Mouse (Mus musculus) embryonic facial prominence, embryonic 13.5 days (tissue): ENCODE data around the gene Imp3. TPM values are rescaled to one million over a fixed set of nuclear protein-coding genes. Genes with fewer than 3 reads are reported as not detected.

Experiments
- ATAC-seq: fragments of 200-750 bp; cut with Nextera tagmentation; 2 replicates; pipeline ENCODE4 v1.8.0; 2017; ENCODE audit warnings: low read depth; ENCODE audit not compliant: insufficient number of reproducible peaks, insufficient read depth, low FRiP score, low TSS enrichment
- H3K27ac ChIP-seq: fragments of 300-500 bp; sonication (generic); 2 replicates; pipeline ENCODE4 v1.5.1; 2015; ENCODE audit warnings: moderate library complexity, mild to moderate bottlenecking, inconsistent platforms
- H3K27me3 ChIP-seq: fragments of 300-500 bp; sonication (generic); 2 replicates; pipeline ENCODE4 v1.6.1; 2015; ENCODE audit warnings: mild to moderate bottlenecking, inconsistent platforms
- H3K36me3 ChIP-seq: fragments of 300-500 bp; sonication (generic); 2 replicates; pipeline ENCODE4 v1.6.1; 2015; ENCODE audit warnings: mild to moderate bottlenecking, inconsistent platforms
- H3K4me1 ChIP-seq: fragments of 300-500 bp; sonication (generic); 2 replicates; pipeline ENCODE4 v1.6.1; 2015; ENCODE audit warnings: inconsistent platforms
- H3K4me2 ChIP-seq: fragments of 300-500 bp; sonication (generic); 2 replicates; pipeline ENCODE4 v1.6.1; 2015; ENCODE audit warnings: moderate library complexity, mild to moderate bottlenecking, inconsistent platforms
- H3K4me3 ChIP-seq: fragments of 300-500 bp; sonication (generic); 2 replicates; pipeline ENCODE4 v1.5.1; 2015; ENCODE audit warnings: mild to moderate bottlenecking, inconsistent platforms
- H3K9ac ChIP-seq: fragments of 300-500 bp; sonication (generic); 2 replicates; pipeline ENCODE4 v1.6.1; 2015; ENCODE audit warnings: mild to moderate bottlenecking, inconsistent platforms
- H3K9me3 ChIP-seq: fragments of 300-500 bp; sonication (generic); 2 replicates; pipeline ENCODE4 v1.6.1; 2016; ENCODE audit warnings: inconsistent platforms
- WGBS: fragments of 180-500 bp; shearing (Covaris S2); methylation state at CpG from one replicate; pipeline ENCODE4 v1.1.7; 2015; ENCODE audit warnings: mixed read lengths; 5-methylcytosine and 5-hydroxymethylcytosine counted together
- polyA plus RNA-seq: library from polyadenylated mRNA; unstranded; fragments of >200 nt; fragmentation: Nextera tagmentation; extraction: Ambion mirVana; gene quantifications from 2 replicates; pipeline ENCODE4 v1.2.1, GENCODE M21; 2015

The Imp3 gene
- 88.1 and 93.9 TPM in 2 replicates for polyA plus RNA-seq

- under 1% methylated on average over 73 of the region's 73 CpGs for WGBS
- H3K27me3 ChIP-seq: no peaks in the 10 kb centered on the region
- no peaks in the 10 kb centered on the region for H3K9me3 ChIP-seq
- no peaks in the 10 kb centered on the region for H3K36me3 ChIP-seq
- peak; percentile 87 for ATAC-seq
- H3K4me2 ChIP-seq: peak within 1 kb of the TSS; percentile 83
- H3K4me1 ChIP-seq: peaks cover 13% of the 10 kb centered on the region
- H3K9ac ChIP-seq: peak within 1 kb of the TSS; percentile 93
- peak within 1 kb of the TSS; percentile 82 for H3K4me3 ChIP-seq
- peak within 1 kb of the TSS; percentile 94 for H3K27ac ChIP-seq
Observed at GRCm38 (mm10) chr9:56937223-56938160, at the start of gene Imp3. TSS of gene Imp3 (plus strand) at chr9:56937475.

DNA sequence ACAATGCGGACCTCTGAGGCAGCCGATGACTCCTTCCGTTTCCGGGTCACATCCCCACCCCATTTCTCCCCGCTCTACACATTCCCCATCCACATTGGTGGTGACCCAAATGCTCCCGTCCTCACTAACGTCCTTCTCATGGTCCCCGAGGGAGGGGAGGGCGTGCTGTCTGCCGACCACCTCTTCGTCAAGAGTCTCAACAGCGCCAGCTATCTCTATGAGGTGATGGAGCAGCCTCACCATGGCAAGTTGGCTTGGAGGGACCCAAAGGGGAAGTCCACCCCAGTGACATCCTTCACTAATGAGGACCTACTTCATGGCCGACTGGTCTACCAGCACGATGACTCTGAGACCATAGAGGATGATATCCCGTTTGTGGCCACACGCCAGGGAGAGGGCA, 49.7 kb upstream of the Imp3 start:
- no peaks in the 10 kb centered on the region for H3K9me3 ChIP-seq
- H3K9ac ChIP-seq: no peak overlapping the region
- H3K27me3 ChIP-seq: peaks cover 3% of the 10 kb centered on the region; the same call in 1 of the 2 replicates
- H3K27ac ChIP-seq: no peak overlapping the region
- H3K4me3 ChIP-seq: no peak overlapping the region
- no peak for ATAC-seq
- H3K36me3 ChIP-seq: peaks cover 66% of the 10 kb centered on the region
- H3K4me2 ChIP-seq: no peak overlapping the region
- H3K4me1 ChIP-seq: peaks cover 19% of the 10 kb centered on the region
- 90% methylated on average over 16 of the region's 16 CpGs for WGBS

DNA sequence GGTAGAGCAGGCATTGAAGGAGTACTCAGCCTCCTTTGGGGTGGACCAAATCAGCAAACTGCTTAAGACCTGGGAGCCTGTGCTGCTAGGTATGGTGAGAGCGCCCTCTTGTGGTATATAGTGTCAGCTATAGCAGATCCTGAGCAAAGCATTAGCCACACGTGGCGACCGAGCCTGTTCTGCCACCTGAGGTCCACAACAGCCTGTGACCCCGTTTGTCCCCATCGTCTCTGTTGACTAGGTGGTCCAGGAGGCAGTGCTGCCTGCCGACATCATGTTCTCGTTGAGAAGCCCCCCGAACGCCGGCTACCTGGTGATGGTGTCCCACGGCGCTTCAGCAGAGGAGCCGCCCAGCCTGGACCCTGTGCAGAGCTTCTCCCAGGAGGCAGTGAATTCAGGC, 47.5 kb upstream of the Imp3 start:
- H3K9me3 ChIP-seq: no peaks in the 10 kb centered on the region
- H3K9ac ChIP-seq: peak overlapping the region; percentile 37
- H3K27ac ChIP-seq: no peak overlapping the region
- H3K4me2 ChIP-seq: peak overlapping the region; percentile 49
- peak; percentile 39; the same call in 1 of the 2 replicates for ATAC-seq
- WGBS: 8% methylated on average over 14 of the region's 14 CpGs
- H3K27me3 ChIP-seq: peaks cover 3% of the 10 kb centered on the region; the same call in 1 of the 2 replicates
- H3K36me3 ChIP-seq: peaks cover 64% of the 10 kb centered on the region
- H3K4me1 ChIP-seq: peaks cover 20% of the 10 kb centered on the region
- peak overlapping the region; percentile 17 for H3K4me3 ChIP-seq

- H3K27me3 ChIP-seq: peaks cover 3% of the 10 kb centered on the region; the same call in 1 of the 2 replicates
- ATAC-seq: no peak
- WGBS: 68% methylated on average over 11 of the region's 11 CpGs
- peaks cover 20% of the 10 kb centered on the region for H3K4me1 ChIP-seq
- H3K27ac ChIP-seq: no peak overlapping the region
- no peak overlapping the region for H3K4me3 ChIP-seq
- no peaks in the 10 kb centered on the region for H3K9me3 ChIP-seq
- peak overlapping the region; percentile 37; the same call in 1 of the 2 replicates for H3K9ac ChIP-seq
- peaks cover 56% of the 10 kb centered on the region for H3K36me3 ChIP-seq
- H3K4me2 ChIP-seq: no peak overlapping the region
Observed at GRCm38 (mm10) chr9:56890522-56891250, 46.6 kb upstream of the Imp3 start.

- Histone ChIP-seq H3K27ac (no peak overlapping the region), H3K4me3 (peak overlapping the region; percentile 16; the same call in 1 of the 2 replicates), H3K4me1 (peaks cover 20% of the 10 kb centered on the region), H3K36me3 (peaks cover 47% of the 10 kb centered on the region), H3K9me3 (no peaks in the 10 kb centered on the region), H3K4me2 (peak overlapping the region; percentile 44), H3K9ac (peak overlapping the region; percentile 66), H3K27me3 (peaks cover 3% of the 10 kb centered on the region; the same call in 1 of the 2 replicates)
- ATAC-seq: no peak
- WGBS: 29% methylated on average over 12 of the region's 12 CpGs
Observed at GRCm38 (mm10) chr9:56891517-56892011, 45.7 kb upstream of the Imp3 start.

- H3K9me3 ChIP-seq: no peaks in the 10 kb centered on the region
- peaks cover 42% of the 10 kb centered on the region for H3K36me3 ChIP-seq
- no peak overlapping the region for H3K4me3 ChIP-seq
- ATAC-seq: no peak
- peaks cover 20% of the 10 kb centered on the region for H3K4me1 ChIP-seq
- peak overlapping the region; percentile 66 for H3K9ac ChIP-seq
- H3K27ac ChIP-seq: no peak overlapping the region
- H3K4me2 ChIP-seq: peak overlapping the region; percentile 44
- 86% methylated on average over 10 of the region's 10 CpGs for WGBS
- peaks cover 3% of the 10 kb centered on the region; the same call in 1 of the 2 replicates for H3K27me3 ChIP-seq
Observed at GRCm38 (mm10) chr9:56892111-56892510, 45.2 kb upstream of the Imp3 start.

GRCm38 (mm10) chr9:56893313-56893712, 44.0 kb upstream of the Imp3 start:
- no peak overlapping the region for H3K9ac ChIP-seq

GRCm38 (mm10) chr9:56894006-56894405, 43.3 kb upstream of the Imp3 start:
- Histone ChIP-seq H3K4me3 (no peak overlapping the region), H3K36me3 (peaks cover 32% of the 10 kb centered on the region), H3K4me1 (peaks cover 20% of the 10 kb centered on the region), H3K27ac (no peak overlapping the region), H3K9me3 (no peaks in the 10 kb centered on the region), H3K9ac (no peak overlapping the region), H3K27me3 (peaks cover 3% of the 10 kb centered on the region; the same call in 1 of the 2 replicates), H3K4me2 (no peak overlapping the region)
- ATAC-seq: no peak
- 13% methylated on average over 3 of the region's 3 CpGs for WGBS

More at GRCm38 (mm10) chr9:56893313-56893712, 44.0 kb upstream of the Imp3 start:
- Histone ChIP-seq H3K4me1 (peaks cover 20% of the 10 kb centered on the region), H3K4me3 (no peak overlapping the region), H3K36me3 (peaks cover 39% of the 10 kb centered on the region), H3K9me3 (no peaks in the 10 kb centered on the region), H3K27ac (no peak overlapping the region), H3K27me3 (peaks cover 3% of the 10 kb centered on the region; the same call in 1 of the 2 replicates), H3K4me2 (no peak overlapping the region)
- 68% methylated on average over 8 of the region's 8 CpGs for WGBS
- ATAC-seq: no peak

GRCm38 (mm10) chr9:56896779-56897178, 40.5 kb upstream of the Imp3 start:
- H3K27ac ChIP-seq: no peak overlapping the region
- no peaks in the 10 kb centered on the region for H3K9me3 ChIP-seq
- ATAC-seq: no peak
- H3K4me3 ChIP-seq: no peak overlapping the region
- H3K36me3 ChIP-seq: peaks cover 28% of the 10 kb centered on the region
- 0 out of 2 replicates have a peak, but pooled peaks cover 3% of the 10 kb centered on the region for H3K27me3 ChIP-seq
- H3K4me1 ChIP-seq: peaks cover 24% of the 10 kb centered on the region
- 85% methylated on average over 12 of the region's 12 CpGs for WGBS
- H3K9ac ChIP-seq: no peak overlapping the region
- no peak overlapping the region for H3K4me2 ChIP-seq

DNA sequence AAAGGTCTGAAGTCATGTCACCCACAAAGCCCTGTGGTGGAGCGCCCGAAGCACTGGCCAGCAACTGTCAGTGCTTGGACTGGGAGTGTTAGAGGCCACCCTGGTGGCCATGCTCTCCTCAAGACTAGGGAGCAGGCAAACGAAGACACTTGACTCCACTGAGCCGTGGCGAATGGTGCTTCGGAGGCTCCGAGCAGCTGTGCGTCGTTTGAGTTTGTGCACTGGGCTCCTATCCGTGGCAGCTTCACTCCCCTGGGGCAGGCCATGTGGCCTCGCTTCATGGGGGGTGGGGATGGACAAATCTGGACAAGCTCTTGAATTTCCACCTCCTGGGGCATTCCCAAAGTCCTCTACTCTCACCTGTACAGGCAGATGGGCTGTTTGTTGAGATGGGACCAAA, 37.9 kb upstream of the Imp3 start:
- no peaks in the 10 kb centered on the region for H3K27me3 ChIP-seq
- H3K9ac ChIP-seq: no peak overlapping the region
- no peaks in the 10 kb centered on the region for H3K9me3 ChIP-seq
- peaks cover 10% of the 10 kb centered on the region; the same call in 1 of the 2 replicates for H3K36me3 ChIP-seq
- ATAC-seq: no peak
- no peak overlapping the region for H3K4me3 ChIP-seq
- H3K4me2 ChIP-seq: no peak overlapping the region
- H3K27ac ChIP-seq: no peak overlapping the region
- H3K4me1 ChIP-seq: peaks cover 15% of the 10 kb centered on the region
- WGBS: 49% methylated on average over 11 of the region's 11 CpGs

DNA sequence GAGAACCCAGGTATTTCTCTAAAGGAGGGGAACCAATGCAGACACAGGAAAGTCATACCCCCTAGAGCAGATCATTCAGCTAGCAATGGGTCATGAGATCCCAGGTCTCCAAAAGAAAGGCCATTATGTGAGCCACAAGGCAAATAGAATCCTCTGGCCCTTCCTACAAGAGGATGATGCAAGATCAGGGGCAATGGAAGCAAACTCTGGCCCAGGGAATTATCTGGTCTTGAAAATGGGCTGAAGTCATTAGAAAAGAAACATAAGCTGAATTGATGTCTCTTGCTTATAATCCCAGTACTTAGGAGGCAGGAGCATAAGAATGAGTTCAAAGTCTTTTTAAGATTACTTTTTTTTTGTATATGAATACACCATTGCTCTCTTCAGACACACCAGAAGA, 37.2 kb upstream of the Imp3 start:
- Histone ChIP-seq H3K27ac (no peak overlapping the region), H3K4me1 (peaks cover 15% of the 10 kb centered on the region), H3K4me3 (no peak overlapping the region), H3K4me2 (no peak overlapping the region), H3K27me3 (no peaks in the 10 kb centered on the region), H3K9me3 (no peaks in the 10 kb centered on the region), H3K9ac (no peak overlapping the region), H3K36me3 (peaks cover 10% of the 10 kb centered on the region; the same call in 1 of the 2 replicates)
- ATAC-seq: no peak
